Mouse (Mus musculus) kidney, embryonic 15.5 days (tissue): ENCODE results near the gene Cnot1. TPM values are rescaled to one million over a fixed set of nuclear protein-coding genes. Genes with fewer than 3 reads are reported as not detected.

Experiments used
- ATAC-seq: fragments of 200-750 bp; cut with Nextera tagmentation; replicated peaks from 2 replicates; pipeline ENCODE4 v1.8.0; 2017; ENCODE audit warnings: moderate TSS enrichment; ENCODE audit not compliant: low FRiP score
- H3K27ac ChIP-seq: fragments of 300-500 bp; sonication (generic); 2 replicates; pipeline ENCODE4 v1.5.1; 2015; ENCODE audit warnings: mild to moderate bottlenecking, inconsistent platforms
- H3K27me3 ChIP-seq: fragments of 300-500 bp; sonication (generic); 2 replicates; pipeline ENCODE4 v1.6.1; 2015; ENCODE audit warnings: inconsistent platforms
- H3K36me3 ChIP-seq: fragments of 300-500 bp; sonication (generic); 2 replicates; pipeline ENCODE4 v1.6.1; 2015; ENCODE audit warnings: inconsistent platforms
- H3K4me1 ChIP-seq: fragments of 300-500 bp; sonication (generic); 2 replicates; pipeline ENCODE4 v1.6.1; 2015; ENCODE audit warnings: inconsistent platforms
- H3K4me2 ChIP-seq: fragments of 300-500 bp; sonication (generic); 2 replicates; pipeline ENCODE4 v1.6.1; 2015; ENCODE audit warnings: moderate library complexity, mild to moderate bottlenecking, inconsistent platforms
- H3K4me3 ChIP-seq: fragments of 300-500 bp; sonication (generic); replicated peaks from 2 replicates; pipeline ENCODE4 v1.5.1; 2015; ENCODE audit warnings: mild to moderate bottlenecking, inconsistent platforms
- H3K9ac ChIP-seq: fragments of 300-500 bp; sonication (generic); 2 replicates; pipeline ENCODE4 v1.6.1; 2015; ENCODE audit warnings: mild to moderate bottlenecking, inconsistent platforms
- H3K9me3 ChIP-seq: fragments of 300-500 bp; sonication (generic); replicated peaks from 2 replicates; pipeline ENCODE4 v1.6.1; 2016; ENCODE audit warnings: inconsistent platforms
- WGBS: fragments of 180-500 bp; shearing (Covaris S2); methylation state at CpG from one replicate; pipeline ENCODE4 v1.1.7; 2015; ENCODE audit warnings: mixed read lengths; 5-methylcytosine and 5-hydroxymethylcytosine counted together
- polyA plus RNA-seq: library from polyadenylated mRNA; unstranded; fragments of >200 nt; fragmentation: Nextera tagmentation; extraction: Ambion mirVana; gene quantifications from 2 replicates; pipeline ENCODE4 v1.2.1, GENCODE M21; 2015

The Cnot1 gene
- polyA plus RNA-seq, 1 experiment from 2014 or later = 76.2 TPM

GRCm38 (mm10) chr8:95782628-95783027 is 24.6 kb downstream of the Cnot1 start:
- H3K4me2 ChIP-seq = no peak overlapping the region
- no peak overlapping the region for H3K9ac ChIP-seq
- no peaks in the 10 kb centered on the region for H3K27me3 ChIP-seq
- H3K4me1 ChIP-seq = no peaks in the 10 kb centered on the region
- H3K9me3 ChIP-seq = 0 out of 2 replicates have a peak, but pooled peaks cover 2% of the 10 kb centered on the region
- H3K4me3 ChIP-seq = no peak overlapping the region
- H3K27ac ChIP-seq = no peak overlapping the region
- no peak for ATAC-seq
- H3K36me3 ChIP-seq = peaks cover 82% of the 10 kb centered on the region

GRCm38 (mm10) chr8:95781775-95782174 is 25.5 kb downstream of the Cnot1 start:
- no peaks in the 10 kb centered on the region for H3K27me3 ChIP-seq
- no peak overlapping the region for H3K9ac ChIP-seq
- no peak for ATAC-seq
- peaks cover 80% of the 10 kb centered on the region for H3K36me3 ChIP-seq
- H3K9me3 ChIP-seq = 0 out of 2 replicates have a peak, but pooled peaks cover 2% of the 10 kb centered on the region
- WGBS = 94% methylated on average over 2 of the region's 2 CpGs
- no peak overlapping the region for H3K27ac ChIP-seq
- no peak overlapping the region for H3K4me2 ChIP-seq
- H3K4me3 ChIP-seq = no peak overlapping the region
- H3K4me1 ChIP-seq = no peaks in the 10 kb centered on the region

GRCm38 (mm10) chr8:95781085-95781484 is 26.2 kb downstream of the Cnot1 start:
- no peaks in the 10 kb centered on the region for H3K4me1 ChIP-seq
- WGBS = 80% methylated on average over 3 of the region's 3 CpGs
- H3K27ac ChIP-seq = no peak overlapping the region
- H3K9ac ChIP-seq = no peak overlapping the region
- H3K27me3 ChIP-seq = no peaks in the 10 kb centered on the region
- no peak overlapping the region for H3K4me3 ChIP-seq
- ATAC-seq = no peak
- H3K4me2 ChIP-seq = no peak overlapping the region
- peaks cover 80% of the 10 kb centered on the region for H3K36me3 ChIP-seq
- 0 out of 2 replicates have a peak, but pooled peaks cover 2% of the 10 kb centered on the region for H3K9me3 ChIP-seq

- Histone ChIP-seq H3K9me3 (no peaks in the 10 kb centered on the region), H3K9ac (no peak overlapping the region), H3K27me3 (no peaks in the 10 kb centered on the region), H3K4me2 (no peak overlapping the region), H3K27ac (no peak overlapping the region), H3K36me3 (peaks cover 94% of the 10 kb centered on the region), H3K4me3 (no peak overlapping the region), H3K4me1 (no peaks in the 10 kb centered on the region)
- 89% methylated on average over 1 of the region's 1 CpGs for WGBS
- no peak for ATAC-seq
Observed at GRCm38 (mm10) chr8:95764133-95764532, 43.1 kb downstream of the Cnot1 start.

- H3K36me3 ChIP-seq = peaks cover 88% of the 10 kb centered on the region
- ATAC-seq = no peak
- no peak overlapping the region for H3K9ac ChIP-seq
Observed at GRCm38 (mm10) chr8:95760323-95760722, 46.9 kb downstream of the Cnot1 start.

GRCm38 (mm10) chr8:95751924-95752323 is 55.3 kb downstream of the Cnot1 start:
- Histone ChIP-seq H3K9me3 (no peaks in the 10 kb centered on the region), H3K4me1 (no peaks in the 10 kb centered on the region), H3K4me2 (no peak overlapping the region), H3K27me3 (no peaks in the 10 kb centered on the region), H3K36me3 (peaks cover 90% of the 10 kb centered on the region), H3K9ac (no peak overlapping the region), H3K4me3 (no peak overlapping the region), H3K27ac (no peak overlapping the region)
- ATAC-seq = no peak
- WGBS = 95% methylated on average over 1 of the region's 1 CpGs

More at GRCm38 (mm10) chr8:95760323-95760722, 46.9 kb downstream of the Cnot1 start:
- no peaks in the 10 kb centered on the region for H3K27me3 ChIP-seq
- no peaks in the 10 kb centered on the region for H3K4me1 ChIP-seq
- no peak overlapping the region for H3K27ac ChIP-seq
- H3K9me3 ChIP-seq = no peaks in the 10 kb centered on the region
- 90% methylated on average over 6 of the region's 6 CpGs for WGBS
- no peak overlapping the region for H3K4me2 ChIP-seq
- H3K4me3 ChIP-seq = no peak overlapping the region

DNA sequence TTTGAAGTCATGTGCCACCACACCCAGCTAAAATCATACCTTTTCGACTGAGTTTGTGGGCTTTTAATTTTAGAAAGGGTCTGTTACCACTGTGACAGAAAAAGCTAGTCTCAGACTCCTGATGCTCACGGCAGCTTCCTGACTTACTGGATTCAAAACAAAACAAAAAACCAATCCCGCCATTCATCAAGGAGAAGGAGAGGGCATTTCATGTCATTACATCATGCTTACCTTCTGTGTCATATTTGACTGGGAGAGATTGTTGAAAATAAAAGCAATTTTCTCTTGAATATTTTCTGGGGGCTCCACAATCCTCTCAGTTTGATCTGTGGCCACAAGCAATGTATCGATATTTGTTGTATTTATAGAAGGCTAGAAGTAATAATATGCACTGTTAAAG is 59.2 kb downstream of the Cnot1 start:
- Histone ChIP-seq H3K4me3 (no peak overlapping the region), H3K4me1 (no peaks in the 10 kb centered on the region), H3K9ac (no peak overlapping the region), H3K27me3 (no peaks in the 10 kb centered on the region), H3K27ac (no peak overlapping the region), H3K36me3 (peaks cover 95% of the 10 kb centered on the region), H3K4me2 (no peak overlapping the region), H3K9me3 (no peaks in the 10 kb centered on the region)
- WGBS = 90% methylated on average over 4 of the region's 4 CpGs
- no peak for ATAC-seq

- no peaks in the 10 kb centered on the region for H3K27me3 ChIP-seq
- WGBS = 93% methylated on average over 7 of the region's 7 CpGs
- no peaks in the 10 kb centered on the region for H3K9me3 ChIP-seq
- H3K4me1 ChIP-seq = no peaks in the 10 kb centered on the region
- no peak overlapping the region for H3K27ac ChIP-seq
- H3K4me2 ChIP-seq = no peak overlapping the region
- H3K4me3 ChIP-seq = no peak overlapping the region
- no peak for ATAC-seq
- no peak overlapping the region for H3K9ac ChIP-seq
- H3K36me3 ChIP-seq = peaks cover 96% of the 10 kb centered on the region
Observed at GRCm38 (mm10) chr8:95741732-95742131, 65.5 kb downstream of the Cnot1 start.

DNA sequence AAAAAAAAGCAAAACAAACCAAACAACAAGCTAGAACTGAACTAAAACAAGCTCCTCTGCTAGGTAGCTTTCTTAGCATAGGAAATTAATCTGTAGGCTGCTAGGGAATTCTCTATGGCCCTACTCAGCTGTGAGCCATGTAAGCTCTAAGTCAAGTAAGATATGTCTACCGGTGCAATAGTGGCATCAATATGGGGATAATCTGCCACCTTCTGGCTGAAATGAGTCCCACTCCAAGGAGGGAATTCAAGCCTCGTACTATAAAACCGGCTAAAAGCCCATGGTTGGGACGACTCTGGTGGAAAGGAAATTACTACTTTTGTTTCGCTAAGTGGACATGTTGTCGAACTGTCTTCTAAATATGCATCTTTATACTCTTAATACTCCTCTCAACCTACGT is 68.7 kb downstream of the Cnot1 start:
- Histone ChIP-seq H3K4me1 (no peaks in the 10 kb centered on the region), H3K4me3 (no peak overlapping the region), H3K9ac (no peak overlapping the region), H3K27me3 (no peaks in the 10 kb centered on the region), H3K9me3 (no peaks in the 10 kb centered on the region), H3K27ac (no peak overlapping the region), H3K36me3 (peaks cover 92% of the 10 kb centered on the region), H3K4me2 (no peak overlapping the region)
- 81% methylated on average over 7 of the region's 7 CpGs for WGBS
- ATAC-seq = no peak

DNA sequence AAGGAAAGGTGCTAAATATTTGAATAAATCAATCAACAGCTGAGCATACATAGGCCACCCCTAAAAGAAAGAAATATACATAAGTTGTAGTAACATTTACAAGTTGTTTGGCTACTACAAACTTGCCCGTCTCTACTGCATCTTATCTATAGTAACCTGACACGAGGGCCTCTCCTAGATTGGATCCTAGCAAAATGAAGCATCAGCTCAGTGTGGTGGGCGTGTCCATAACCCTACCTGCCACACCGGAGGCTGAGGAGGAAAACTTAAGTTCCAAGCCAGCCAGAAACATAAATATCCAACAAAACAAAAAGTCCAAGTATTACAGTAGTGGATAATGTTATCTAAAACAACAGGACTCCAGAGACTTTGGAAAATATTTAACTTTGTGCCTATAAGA is 79.6 kb downstream of the Cnot1 start:
- Histone ChIP-seq H3K27me3 (no peaks in the 10 kb centered on the region), H3K9ac (no peak overlapping the region), H3K4me1 (no peaks in the 10 kb centered on the region), H3K9me3 (no peaks in the 10 kb centered on the region), H3K4me2 (no peak overlapping the region), H3K36me3 (peaks cover 98% of the 10 kb centered on the region), H3K27ac (no peak overlapping the region), H3K4me3 (no peak overlapping the region)
- no peak for ATAC-seq
- WGBS = 86% methylated on average over 4 of the region's 4 CpGs

DNA sequence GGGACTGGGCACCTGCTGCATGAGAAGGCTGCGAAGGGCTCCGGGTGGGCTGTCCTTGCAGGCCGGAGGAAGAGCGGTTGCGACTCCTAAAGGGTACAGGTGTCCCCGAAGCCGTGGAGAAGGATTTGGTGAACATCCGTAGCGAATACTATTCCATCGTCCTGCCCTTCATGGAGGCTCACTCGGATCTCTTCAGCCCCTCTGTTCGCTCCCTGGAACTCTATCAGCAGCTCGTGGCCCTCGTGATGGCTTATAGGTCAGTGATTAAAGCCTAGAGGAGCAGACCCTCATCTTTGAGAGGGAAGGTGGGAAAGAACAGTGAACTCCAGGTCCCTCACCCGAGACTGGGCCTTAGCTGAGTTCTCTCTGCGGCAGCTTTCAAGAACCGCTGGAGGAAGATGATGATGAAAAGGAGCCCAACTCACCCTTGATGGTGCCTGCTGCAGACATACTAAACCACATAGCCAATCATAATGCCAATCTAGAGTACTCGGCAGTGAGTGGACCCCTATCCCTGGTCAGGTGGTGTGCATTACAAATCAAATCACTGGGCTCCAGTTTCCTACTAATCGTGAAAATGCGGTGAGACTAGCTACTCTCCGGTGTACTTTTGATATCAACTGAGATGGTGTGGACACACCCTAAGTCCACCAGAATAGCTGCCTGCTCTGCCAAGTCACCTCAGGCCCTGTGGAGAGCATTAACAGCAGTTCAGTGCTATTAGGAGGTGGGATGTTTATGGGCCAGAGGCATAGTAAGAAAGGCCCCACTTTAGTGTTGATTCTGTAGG is 90.5 kb downstream of the Cnot1 start:
- Histone ChIP-seq H3K27ac (peak overlapping the region; percentile 79), H3K4me1 (peaks cover 19% of the 10 kb centered on the region), H3K27me3 (no peaks in the 10 kb centered on the region), H3K9ac (peak overlapping the region; percentile 79), H3K4me3 (peak overlapping the region; percentile 95), H3K9me3 (no peaks in the 10 kb centered on the region), H3K4me2 (peak overlapping the region; percentile 87), H3K36me3 (peaks cover 47% of the 10 kb centered on the region)
- ATAC-seq = no peak
- WGBS = 16% methylated on average over 21 of the region's 21 CpGs

- H3K4me1 ChIP-seq = peaks cover 23% of the 10 kb centered on the region
- peak; percentile 91 for ATAC-seq
- no peaks in the 10 kb centered on the region for H3K27me3 ChIP-seq
- peak within 1 kb of the TSS; percentile 87 for H3K4me2 ChIP-seq
- WGBS = under 1% methylated on average over 75 of the region's 79 CpGs
- peak within 1 kb of the TSS; percentile 79 for H3K27ac ChIP-seq
- H3K9ac ChIP-seq = peak within 1 kb of the TSS; percentile 79
- H3K4me3 ChIP-seq = peak within 1 kb of the TSS; percentile 95
- H3K36me3 ChIP-seq = peaks cover 40% of the 10 kb centered on the region
- no peaks in the 10 kb centered on the region for H3K9me3 ChIP-seq
Observed at GRCm38 (mm10) chr8:95715676-95716531, 91.4 kb downstream of the Cnot1 start, which contains the start of gene Setd6. TSS of gene Setd6 (plus strand) at chr8:95715881.
